Mouse (Mus musculus): ENCODE data around the gene Gm26602. TPM values are rescaled to one million over a fixed set of nuclear protein-coding genes. Genes with fewer than 3 reads are reported as not detected.

Gene Gm26602
- polyA plus RNA-seq, 1 experiment from 2014 or later = not detected

- Histone ChIP-seq H3K36me3 (no peaks in the 10 kb centered on the region), H3K4me2 (peak overlapping the region; percentile 42), H3K27ac (no peak overlapping the region), H3K9me3 (no peaks in the 10 kb centered on the region), H3K9ac (no peak overlapping the region), H3K4me1 (peaks cover 50% of the 10 kb centered on the region), H3K27me3 (peaks cover 65% of the 10 kb centered on the region), H3K4me3 (peak overlapping the region; percentile 29)
- ATAC-seq (ENCODE audit: insufficient number of reproducible peaks, low FRiP score, low TSS enrichment, low read depth) = 0 out of 2 replicates have a peak, but pooled peaks have one; percentile 10
- 24% methylated on average over 26 of the region's 26 CpGs for WGBS
Observed at GRCm38 (mm10) chr10:79920056-79920890, 9.6 kb downstream of the Gm26602 start.

- Histone ChIP-seq H3K4me2 (peak within 1 kb of the TSS; percentile 42), H3K4me3 (peak within 1 kb of the TSS; percentile 29), H3K4me1 (peaks cover 50% of the 10 kb centered on the region), H3K27ac (no peak within 1 kb of the TSS), H3K36me3 (no peaks in the 10 kb centered on the region), H3K9ac (no peak within 1 kb of the TSS), H3K9me3 (no peaks in the 10 kb centered on the region), H3K27me3 (peaks cover 65% of the 10 kb centered on the region)
- no peak for ATAC-seq (ENCODE audit: insufficient number of reproducible peaks, low FRiP score, low TSS enrichment, low read depth)
- 3% methylated on average over 39 of the region's 41 CpGs for WGBS
Observed at GRCm38 (mm10) chr10:79920958-79921535, 10.4 kb downstream of the Gm26602 start, which contains the start of gene R3hdm4. Gene R3hdm4 (minus strand): TSS chr10:79921208.

- Histone ChIP-seq H3K9me3 (no peaks in the 10 kb centered on the region), H3K27me3 (peaks cover 65% of the 10 kb centered on the region), H3K9ac (no peak overlapping the region), H3K4me3 (peak overlapping the region; percentile 29), H3K36me3 (no peaks in the 10 kb centered on the region), H3K4me1 (peaks cover 53% of the 10 kb centered on the region), H3K27ac (no peak overlapping the region), H3K4me2 (peak overlapping the region; percentile 42)
- ATAC-seq (ENCODE audit: insufficient number of reproducible peaks, low FRiP score, low TSS enrichment, low read depth) = no peak
- 3% methylated on average over 34 of the region's 34 CpGs for WGBS
Observed at GRCm38 (mm10) chr10:79921572-79921971, 10.9 kb downstream of the Gm26602 start.

- Histone ChIP-seq H3K9ac (no peak overlapping the region), H3K4me2 (peak overlapping the region; percentile 93; the same call in 1 of the 2 replicates), H3K9me3 (no peaks in the 10 kb centered on the region), H3K27me3 (peaks cover 36% of the 10 kb centered on the region), H3K36me3 (no peaks in the 10 kb centered on the region), H3K4me3 (peak overlapping the region; percentile 96; the same call in 1 of the 2 replicates), H3K27ac (0 out of 2 replicates have a peak overlapping the region, but pooled peaks have one; percentile 95), H3K4me1 (peaks cover 55% of the 10 kb centered on the region)
- no peak for ATAC-seq (ENCODE audit: insufficient number of reproducible peaks, low FRiP score, low TSS enrichment, low read depth)
- WGBS = 11% methylated on average over 29 of the region's 29 CpGs
Observed at GRCm38 (mm10) chr10:79924998-79925784, 14.5 kb downstream of the Gm26602 start.

DNA sequence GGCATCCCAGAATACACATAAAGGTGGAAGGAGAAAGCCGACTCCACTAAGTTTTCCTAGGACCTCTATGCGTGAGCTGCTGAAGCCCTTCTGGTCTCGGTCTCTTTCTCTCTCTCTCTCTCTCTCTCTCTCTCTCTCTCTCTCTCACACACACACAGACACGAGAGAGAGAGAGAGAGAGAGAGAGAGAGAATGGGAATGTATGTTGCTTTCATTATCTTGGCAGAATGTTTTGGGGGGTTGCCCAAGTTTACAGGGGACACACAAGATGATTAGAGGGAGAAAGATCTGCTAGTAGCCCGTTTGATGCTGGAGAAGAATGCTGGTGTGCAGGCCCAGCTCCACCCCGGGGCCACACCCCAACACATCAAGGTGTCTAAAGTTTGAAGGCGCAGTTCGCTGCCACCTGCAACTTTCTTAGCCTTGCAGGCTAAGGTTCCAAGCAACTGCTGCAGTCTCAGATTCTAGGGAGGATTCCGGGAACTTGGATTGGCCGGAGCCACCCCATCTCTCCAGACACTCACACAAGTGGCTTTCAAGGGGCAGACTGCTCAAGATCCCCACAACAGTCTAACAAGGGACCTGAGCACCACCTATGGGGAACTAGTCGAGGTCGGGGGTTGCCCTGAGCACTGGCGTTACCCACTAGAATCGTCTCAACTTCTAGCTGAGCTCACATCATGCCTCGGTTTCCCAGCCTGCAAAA is 15.3 kb downstream of the Gm26602 start:
- Histone ChIP-seq H3K36me3 (peaks cover 5% of the 10 kb centered on the region), H3K4me2 (peak overlapping the region; percentile 93), H3K9ac (peak overlapping the region; percentile 85), H3K27ac (peak overlapping the region; percentile 95), H3K9me3 (no peaks in the 10 kb centered on the region), H3K27me3 (peaks cover 29% of the 10 kb centered on the region), H3K4me3 (peak overlapping the region; percentile 96), H3K4me1 (peaks cover 58% of the 10 kb centered on the region)
- ATAC-seq (ENCODE audit: insufficient number of reproducible peaks, low FRiP score, low TSS enrichment, low read depth) = no peak
- WGBS = 7% methylated on average over 15 of the region's 15 CpGs

DNA sequence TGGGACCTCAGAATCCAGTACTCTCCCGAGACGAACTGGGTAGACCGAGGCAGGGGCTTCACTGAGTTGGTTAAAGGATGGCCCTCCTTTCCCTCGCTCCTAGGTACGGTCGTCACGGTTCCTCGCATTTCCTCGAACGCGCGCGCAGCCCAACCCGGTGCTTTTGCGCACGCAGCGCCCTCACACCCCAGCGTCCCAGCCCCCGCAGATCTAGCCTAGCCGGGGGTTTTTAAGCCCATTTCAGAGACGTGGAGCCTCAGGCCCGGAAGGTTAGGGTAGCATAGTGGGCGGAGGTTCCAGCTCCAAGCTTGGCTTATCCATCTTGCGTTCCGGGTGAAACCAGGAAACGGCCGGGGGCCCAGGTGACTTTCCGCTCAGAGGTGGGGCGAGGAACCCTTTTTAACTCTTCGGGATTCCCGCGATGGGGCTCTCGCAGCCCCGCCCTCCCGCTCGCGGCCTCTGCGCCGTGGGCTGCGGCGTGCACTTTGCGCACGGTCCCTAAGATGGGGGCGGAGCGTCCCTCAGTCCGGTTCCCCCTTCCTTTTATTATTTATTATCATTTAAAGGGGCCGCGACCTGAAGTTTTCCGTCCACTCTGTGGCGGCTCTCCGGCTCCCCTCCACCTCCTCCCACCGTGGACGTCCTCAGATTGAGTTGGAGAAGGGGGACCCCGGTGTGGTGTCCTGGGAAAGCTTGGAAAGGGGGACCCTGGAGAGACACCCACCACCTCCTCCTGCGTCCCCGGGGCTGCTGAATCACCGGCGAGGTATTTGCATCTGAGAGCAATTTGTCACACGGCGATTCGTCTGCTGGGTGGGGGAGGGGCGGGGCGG is 16.1 kb downstream of the Gm26602 start, which contains the start of gene Arid3a:
TSS of gene Arid3a (plus strand) at position 553 of the 833 bp plus-strand sequence.
- Histone ChIP-seq H3K9me3 (no peaks in the 10 kb centered on the region), H3K27ac (peak within 1 kb of the TSS; percentile 95), H3K27me3 (peaks cover 21% of the 10 kb centered on the region), H3K9ac (peak within 1 kb of the TSS; percentile 85), H3K4me2 (peak within 1 kb of the TSS; percentile 93), H3K36me3 (peaks cover 11% of the 10 kb centered on the region), H3K4me3 (peak within 1 kb of the TSS; percentile 96), H3K4me1 (peaks cover 56% of the 10 kb centered on the region)
- under 1% methylated on average over 63 of the region's 63 CpGs for WGBS
- ATAC-seq (ENCODE audit: insufficient number of reproducible peaks, low FRiP score, low TSS enrichment, low read depth) = peak; percentile 74

GRCm38 (mm10) chr10:79927324-79928029 is 16.8 kb downstream of the Gm26602 start:
- Histone ChIP-seq H3K27me3 (peaks cover 14% of the 10 kb centered on the region), H3K4me3 (peak overlapping the region; percentile 96), H3K9ac (peak overlapping the region; percentile 85), H3K36me3 (peaks cover 16% of the 10 kb centered on the region), H3K4me1 (peaks cover 62% of the 10 kb centered on the region), H3K9me3 (no peaks in the 10 kb centered on the region), H3K27ac (peak overlapping the region; percentile 95), H3K4me2 (peak overlapping the region; percentile 93)
- WGBS = under 1% methylated on average over 54 of the region's 54 CpGs
- peak; percentile 6; the same call in 1 of the 2 replicates for ATAC-seq (ENCODE audit: insufficient number of reproducible peaks, low FRiP score, low TSS enrichment, low read depth)

- Histone ChIP-seq H3K27me3 (peaks cover 7% of the 10 kb centered on the region), H3K9me3 (no peaks in the 10 kb centered on the region), H3K27ac (peak overlapping the region; percentile 95), H3K9ac (peak overlapping the region; percentile 85), H3K4me3 (peak overlapping the region; percentile 96), H3K36me3 (peaks cover 20% of the 10 kb centered on the region), H3K4me1 (peaks cover 69% of the 10 kb centered on the region), H3K4me2 (peak overlapping the region; percentile 93)
- ATAC-seq (ENCODE audit: insufficient number of reproducible peaks, low FRiP score, low TSS enrichment, low read depth) = no peak
- WGBS = 1% methylated on average over 28 of the region's 29 CpGs
Observed at GRCm38 (mm10) chr10:79928030-79928694, 17.5 kb downstream of the Gm26602 start.

DNA sequence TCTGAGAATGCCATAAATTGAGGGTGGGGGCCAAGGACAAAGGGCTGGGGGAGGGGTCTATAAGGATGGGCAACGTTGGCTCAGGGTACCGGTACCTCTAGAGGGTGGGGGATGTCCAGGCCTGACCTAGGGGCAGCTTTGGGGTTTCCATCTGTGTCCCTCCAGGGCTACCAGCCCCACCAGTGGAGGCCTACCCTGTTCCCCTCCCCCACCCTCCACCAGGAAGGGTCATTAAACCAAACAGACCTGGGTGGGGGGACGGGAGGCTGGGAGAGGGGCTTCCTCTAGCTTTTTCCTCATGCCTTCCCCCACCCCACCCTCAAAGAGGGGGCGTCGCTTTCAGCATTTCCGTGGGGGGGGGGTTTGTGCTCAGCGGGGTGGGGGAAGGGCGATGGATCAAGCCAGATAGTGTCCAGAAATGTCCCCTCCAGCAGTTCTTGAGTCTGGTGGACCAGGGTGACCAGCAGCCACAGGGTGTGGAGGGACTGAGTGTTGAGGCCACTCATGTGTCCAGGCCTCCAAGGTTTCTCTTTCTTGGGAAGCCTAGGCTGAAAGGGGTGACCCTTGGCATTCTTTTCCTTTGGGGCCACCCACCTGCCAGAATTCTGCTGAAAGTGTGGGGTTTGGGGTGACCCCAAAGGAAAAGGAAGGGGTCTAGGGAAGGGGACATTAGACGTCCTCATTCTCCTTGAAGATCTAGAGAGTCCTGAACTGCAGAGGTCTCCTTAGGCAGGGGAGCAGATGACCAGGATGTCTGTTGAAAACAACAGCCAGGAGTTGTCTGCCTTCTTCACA is 18.4 kb downstream of the Gm26602 start:
- ATAC-seq (ENCODE audit: insufficient number of reproducible peaks, low FRiP score, low TSS enrichment, low read depth) = no peak
- Histone ChIP-seq H3K9me3 (no peaks in the 10 kb centered on the region), H3K27ac (0 out of 2 replicates have a peak overlapping the region, but pooled peaks have one; percentile 18), H3K4me3 (peak overlapping the region; percentile 96), H3K9ac (no peak overlapping the region), H3K4me2 (peak overlapping the region; percentile 93), H3K36me3 (peaks cover 24% of the 10 kb centered on the region), H3K4me1 (peaks cover 79% of the 10 kb centered on the region), H3K27me3 (no peaks in the 10 kb centered on the region; the same call in 1 of the 2 replicates)
- 22% methylated on average over 9 of the region's 9 CpGs for WGBS
